Comparison of ENCODE assay signal across 18 mouse cellular contexts in the genomic region with DNA sequence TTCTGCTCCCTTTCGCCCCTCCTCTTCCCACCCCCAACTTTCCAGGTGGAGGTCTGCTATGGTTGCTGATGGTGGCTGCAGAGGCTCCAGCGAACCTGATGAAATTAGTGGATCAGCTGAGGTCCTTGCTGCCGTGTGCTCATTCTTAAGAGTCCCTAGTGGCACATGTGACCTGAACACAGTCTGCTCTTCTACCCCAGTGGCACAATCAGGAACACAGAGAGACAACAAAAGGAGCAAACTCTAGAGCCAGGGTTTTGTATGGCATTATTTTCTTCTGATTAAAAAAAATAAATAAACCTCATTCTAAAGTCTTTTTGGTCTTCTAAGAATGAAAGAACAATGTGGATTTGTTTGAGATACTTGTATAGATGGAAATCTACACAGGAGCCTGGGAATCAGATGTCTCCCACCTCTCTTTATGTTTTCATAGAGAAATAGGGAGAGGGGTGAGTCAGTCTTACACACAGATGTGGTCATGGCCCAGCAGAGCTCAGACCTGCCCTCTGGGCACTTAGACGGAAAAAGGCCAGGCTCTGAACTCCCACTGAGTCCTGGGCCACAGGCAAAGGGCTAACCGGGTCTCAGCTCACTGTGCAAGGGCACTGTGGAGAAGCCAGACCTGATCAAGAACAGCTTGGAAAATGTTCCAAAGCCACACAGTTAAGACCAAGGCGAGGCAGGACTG. TPM values are rescaled to one million over a fixed set of nuclear protein-coding genes. Genes with fewer than 3 reads are reported as not detected.
DNase-seq lines count a peak whose midpoint lies in the region; ATAC-seq and TF ChIP-seq lines count a peak whose summit lies in the region.
"Had no signal": no experiment of that assay in that cellular context is flagged by ENCODE, and none has a peak within 500 bp of the region (broad histone marks: within the 10 kb centered on the region; RNA-seq: fewer than 3 reads in every experiment).

No protein-coding gene starts in this region.

- peak overlapping the region; percentile 47 for H3K27ac ChIP-seq in hindbrain, embryonic 10.5 days
- H3K27ac ChIP-seq in hindbrain, embryonic 13.5 days, result no peak overlapping the region
- H3K27ac ChIP-seq in embryonic facial prominence, embryonic 11.5 days (replicated peaks; ENCODE audit: low read depth, low read length), result no peak overlapping the region
- H3K27ac ChIP-seq in liver, embryonic 16.5 days (ENCODE audit: low read length), result peak overlapping the region; percentile 86
- H3K27ac ChIP-seq: embryonic facial prominence, embryonic 12.5 days; forebrain, embryonic 13.5 days had no signal

- no peak overlapping the region for H3K4me2 ChIP-seq in hindbrain, embryonic 13.5 days
- H3K4me2 ChIP-seq in embryonic facial prominence, embryonic 11.5 days (ENCODE audit: low read depth, low read length), result no peak overlapping the region
- peak overlapping the region; percentile 21; the same call in 1 of the 2 replicates for H3K4me2 ChIP-seq in liver, embryonic 16.5 days (ENCODE audit: low read depth, low read length)
- H3K4me2 ChIP-seq: embryonic facial prominence, embryonic 12.5 days; forebrain, embryonic 13.5 days had no signal

- no peaks in the 10 kb centered on the region for H3K9me3 ChIP-seq in hindbrain, embryonic 10.5 days
- no peaks in the 10 kb centered on the region for H3K9me3 ChIP-seq in hindbrain, embryonic 13.5 days
- peaks cover 13% of the 10 kb centered on the region for H3K9me3 ChIP-seq in G1E (replicated peaks)
- H3K9me3 ChIP-seq in embryonic facial prominence, embryonic 11.5 days (replicated peaks; ENCODE audit: control insufficient read depth, low read length), result no peaks in the 10 kb centered on the region
- no peaks in the 10 kb centered on the region for H3K9me3 ChIP-seq in liver, embryonic 16.5 days (replicated peaks; ENCODE audit: control insufficient read depth, low read length)
- H3K9me3 ChIP-seq: embryonic facial prominence, embryonic 12.5 days; forebrain, embryonic 13.5 days had no signal

- H3K36me3 ChIP-seq in hindbrain, embryonic 10.5 days, result no peaks in the 10 kb centered on the region
- no peaks in the 10 kb centered on the region for H3K36me3 ChIP-seq in hindbrain, embryonic 13.5 days
- no peaks in the 10 kb centered on the region for H3K36me3 ChIP-seq in G1E (replicated peaks)
- no peaks in the 10 kb centered on the region for H3K36me3 ChIP-seq in embryonic facial prominence, embryonic 11.5 days (replicated peaks; ENCODE audit: control insufficient read depth, insufficient read depth, low read depth, low read length)
- no peaks in the 10 kb centered on the region for H3K36me3 ChIP-seq in liver, embryonic 16.5 days (ENCODE audit: control insufficient read depth, insufficient read depth)
- H3K36me3 ChIP-seq: embryonic facial prominence, embryonic 12.5 days had no signal

- no peak for TF ChIP-seq CTCF in G1E (IDR thresholded peaks at IDR 0.05; ENCODE audit: low read depth, low read length)

- no peaks in the 10 kb centered on the region for H3K27me3 ChIP-seq in hindbrain, embryonic 10.5 days (ENCODE audit: insufficient read depth, poor library complexity, severe bottlenecking)
- H3K27me3 ChIP-seq in hindbrain, embryonic 13.5 days, result no peaks in the 10 kb centered on the region
- H3K27me3 ChIP-seq in G1E (ENCODE audit: insufficient read depth, low read length), result no peaks in the 10 kb centered on the region
- H3K27me3 ChIP-seq in embryonic facial prominence, embryonic 11.5 days (ENCODE audit: control insufficient read depth, insufficient read depth, low read length), result no peaks in the 10 kb centered on the region
- H3K27me3 ChIP-seq in liver, embryonic 16.5 days (ENCODE audit: control insufficient read depth, insufficient read depth, low read depth, low read length), result no peaks in the 10 kb centered on the region
- H3K27me3 ChIP-seq: embryonic facial prominence, embryonic 12.5 days; forebrain, embryonic 13.5 days; megakaryocyte, embryonic 14.5 days had no signal

- ATAC-seq in hindbrain, embryonic 13.5 days (ENCODE audit: low FRiP score), result no peak
- ATAC-seq in G1E (ENCODE audit: extremely low read depth, insufficient number of reproducible peaks, low FRiP score, poor library complexity, severe bottlenecking), result peak; percentile 2
- 0 out of 2 replicates have a peak, but pooled peaks have one; percentile 23 for ATAC-seq in embryonic facial prominence, embryonic 11.5 days (replicated peaks; ENCODE audit: insufficient number of reproducible peaks, low FRiP score, low TSS enrichment, low read depth)
- no peak for ATAC-seq in liver, embryonic 16.5 days (ENCODE audit: low read depth)
- no peak for ATAC-seq in cerebellum, adult (ENCODE audit: insufficient number of reproducible peaks, low FRiP score, low TSS enrichment)
- ATAC-seq: forebrain, embryonic 13.5 days had no signal

- peaks cover 16% of the 10 kb centered on the region for H3K4me1 ChIP-seq in hindbrain, embryonic 10.5 days (replicated peaks)
- H3K4me1 ChIP-seq in hindbrain, embryonic 13.5 days (replicated peaks), result peaks cover 3% of the 10 kb centered on the region; the same call in 1 of the 2 replicates
- H3K4me1 ChIP-seq in G1E (ENCODE audit: insufficient read depth, low read depth, low read length), result peaks cover 88% of the 10 kb centered on the region
- no peaks in the 10 kb centered on the region for H3K4me1 ChIP-seq in embryonic facial prominence, embryonic 11.5 days (ENCODE audit: control insufficient read depth, insufficient read depth, low read length)
- peaks cover 50% of the 10 kb centered on the region for H3K4me1 ChIP-seq in liver, embryonic 16.5 days (ENCODE audit: control insufficient read depth, low read depth, low read length)
- H3K4me1 ChIP-seq: embryonic facial prominence, embryonic 12.5 days; forebrain, embryonic 13.5 days had no signal

- WGBS in hindbrain, embryonic 10.5 days, result 60% methylated on average over 6 of the region's 6 CpGs
- WGBS in hindbrain, embryonic 13.5 days, result 60% methylated on average over 6 of the region's 6 CpGs
- 44% methylated on average over 6 of the region's 6 CpGs for WGBS in embryonic facial prominence, embryonic 11.5 days
- WGBS in liver, embryonic 16.5 days (ENCODE audit: insufficient replicate concordance), result 34% methylated on average over 6 of the region's 6 CpGs

- H3K4me3 ChIP-seq in hindbrain, embryonic 10.5 days, result no peak overlapping the region
- no peak overlapping the region for H3K4me3 ChIP-seq in hindbrain, embryonic 13.5 days
- peak overlapping the region; percentile 48; the same call in 1 of the 2 replicates for H3K4me3 ChIP-seq in G1E (ENCODE audit: low read depth, low read length)
- H3K4me3 ChIP-seq in embryonic facial prominence, embryonic 11.5 days (ENCODE audit: low read depth, low read length), result no peak overlapping the region
- H3K4me3 ChIP-seq in liver, embryonic 16.5 days (ENCODE audit: low read depth, low read length), result no peak overlapping the region
- H3K4me3 ChIP-seq: embryonic facial prominence, embryonic 12.5 days; forebrain, embryonic 13.5 days; megakaryocyte, embryonic 14.5 days had no signal

- intact Hi-C loops in left cerebral cortex, postnatal 36 days (cut with DNase I), result no loop called here

- no peak overlapping the region for H3K9ac ChIP-seq in hindbrain, embryonic 13.5 days
- no peak overlapping the region for H3K9ac ChIP-seq in embryonic facial prominence, embryonic 11.5 days (replicated peaks; ENCODE audit: low read length)
- H3K9ac ChIP-seq in liver, embryonic 16.5 days (ENCODE audit: low read depth, low read length), result peak overlapping the region; percentile 59
- H3K9ac ChIP-seq: embryonic facial prominence, embryonic 12.5 days; forebrain, embryonic 13.5 days had no signal

- no peak for DNase-seq in hindbrain, embryonic 10.5 days (ENCODE audit: low spot score)
- DNase-seq in G1E (ENCODE audit: low spot score), result no peak
- DNase-seq in embryonic facial prominence, embryonic 11.5 days (ENCODE audit: low spot score), result no peak
- no peak for DNase-seq in left cerebral cortex, postnatal 36 days (ENCODE audit: low spot score in 2 of 2)
- DNase-seq in cerebellum, postnatal 36 days, result no peak
- DNase-seq: adrenal gland, postnatal 25 days; cerebellum, adult 9-10 months; gastrocnemius, postnatal 10 days; heart, postnatal 10 days; kidney, postnatal 14 days; right cerebral cortex, postnatal 4 days; thymus, postnatal 14 days had no signal

RNA-seq across cellular contexts. Expression of gene Slc2a9, which starts 1.9 kb away (rescaled TPM):
- 0.11 and 0.44 TPM in 2 replicates for polyA plus RNA-seq in hindbrain, embryonic 10.5 days (2016; fragmentation: Nextera tagmentation; extraction: Ambion mirVana)
- polyA plus RNA-seq in hindbrain, embryonic 13.5 days (2015; fragmentation: Nextera tagmentation; extraction: Ambion mirVana), result 0.13 and 0.19 TPM in 2 replicates
- total RNA-seq in G1E (2014; fragmentation: Nextera tagmentation) (3.5 and 3.7 TPM in 2 replicates), G1E (2017) (4.2 and 5.3 TPM in 2 replicates)
- polyA plus RNA-seq in G1E (2012), result 0.15 and 0.50 TPM in 2 replicates
- polyA plus RNA-seq in embryonic facial prominence, embryonic 11.5 days (2014; fragmentation: Nextera tagmentation; extraction: Ambion mirVana), result 0.33 and 0.46 TPM in 2 replicates
- 3.6 and 4.0 TPM in 2 replicates for polyA plus RNA-seq in liver, embryonic 16.5 days (2015; fragmentation: Nextera tagmentation; extraction: Ambion mirVana)
- under 1 TPM; 0.39 to 0.63 TPM for total RNA-seq in left cerebral cortex, postnatal 36 days (2021)

RNA-seq across cellular contexts. Expression of gene Wdr1, which starts 58.1 kb away (rescaled TPM):
- 168 and 171 TPM in 2 replicates for polyA plus RNA-seq in hindbrain, embryonic 10.5 days (2016; fragmentation: Nextera tagmentation; extraction: Ambion mirVana)
- polyA plus RNA-seq in hindbrain, embryonic 13.5 days (2015; fragmentation: Nextera tagmentation; extraction: Ambion mirVana), result 149 and 151 TPM in 2 replicates
- total RNA-seq in G1E (2014; fragmentation: Nextera tagmentation) (105 and 107 TPM in 2 replicates), G1E (2017) (153 and 158 TPM in 2 replicates)
- polyA plus RNA-seq in G1E (2012), result 104 and 121 TPM in 2 replicates
- polyA plus RNA-seq in embryonic facial prominence, embryonic 11.5 days (2014; fragmentation: Nextera tagmentation; extraction: Ambion mirVana), result 227 and 231 TPM in 2 replicates
- 74.4 and 76.7 TPM in 2 replicates for polyA plus RNA-seq in liver, embryonic 16.5 days (2015; fragmentation: Nextera tagmentation; extraction: Ambion mirVana)
- 100 to 1,000 TPM; 143 to 152 TPM for total RNA-seq in left cerebral cortex, postnatal 36 days (2021)

Comparison
In these comparisons a context has a peak if more than half of its experiments do, and no peak if none do; other contexts are left out.
1. H3K27ac ChIP-seq: peak in hindbrain, embryonic 10.5 days (single experiment) and liver, embryonic 16.5 days (single experiment); none in hindbrain, embryonic 13.5 days (single experiment) and embryonic facial prominence, embryonic 11.5 days (single experiment).
2. ATAC-seq: peak in G1E (single experiment) and embryonic facial prominence, embryonic 11.5 days (single experiment); none in hindbrain, embryonic 13.5 days (single experiment), liver, embryonic 16.5 days (single experiment) and cerebellum, adult (single experiment).